Mouse (Mus musculus): ENCODE measurements around the gene Bsph1.
"Not testable (repeated sequence)": the region's sequence is repeated elsewhere in the genome, so short reads cannot be mapped to it uniquely, and the experiment has no call there.

The Bsph1 gene

GRCm38 (mm10) chr7:13450541-13450940, at the start of gene Bsph1:
Gene Bsph1 (plus strand): TSS chr7:13450841.
- DNase-seq (ENCODE audit: low spot score) = not testable (repeated sequence)

DNA sequence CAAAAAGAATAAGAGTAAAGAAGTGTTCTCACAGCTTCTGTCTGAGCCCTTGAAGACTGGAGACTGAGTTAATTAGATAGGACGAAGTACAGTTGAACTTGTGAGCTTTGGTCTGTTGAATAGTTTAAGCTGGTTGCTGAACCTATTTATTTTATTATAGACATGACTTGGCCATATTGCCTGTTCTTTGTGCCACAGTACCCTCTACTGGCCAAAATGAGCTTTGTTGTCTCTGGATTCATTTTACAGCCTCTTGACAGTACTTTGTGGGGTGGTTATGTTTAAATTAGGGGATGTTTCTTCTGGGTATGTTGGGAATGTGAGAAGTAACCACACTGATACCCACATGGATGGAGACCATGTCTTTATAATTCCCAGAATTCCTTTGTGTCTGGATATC, 60.9 kb downstream of the Bsph1 start:
- DNase-seq (ENCODE audit: low spot score) = no peak

Measured in testis, postnatal 14 days (tissue).